Mouse (Mus musculus) lung, postnatal 0 days (tissue): ENCODE measurements around the gene Nkpd1. TPM values are rescaled to one million over a fixed set of nuclear protein-coding genes. Genes with fewer than 3 reads are reported as not detected.
"Not testable (repeated sequence)": the region's sequence is repeated elsewhere in the genome, so short reads cannot be mapped to it uniquely, and the experiment has no call there.

ENCODE experiments used
- ATAC-seq: fragments of 200-750 bp; cut with Nextera tagmentation; 2 replicates; pipeline ENCODE4 v1.8.0; 2017; ENCODE audit warnings: moderate library complexity
- DNase-seq: peaks from one replicate; pipeline ENCODE4 v3.0.0-alpha.2; 2016; ENCODE audit warnings: low spot score
- H3K27ac ChIP-seq: fragments of 300-500 bp; sonication (generic); 2 replicates; pipeline ENCODE4 v1.5.1; 2014; ENCODE audit warnings: antibody characterized with exemption, mild to moderate bottlenecking, low read length, mixed read lengths
- H3K27me3 ChIP-seq: fragments of 300-500 bp; sonication (generic); replicated peaks from 2 replicates; pipeline ENCODE4 v1.6.1; 2014; ENCODE audit warnings: low read length, mixed read lengths; ENCODE audit not compliant: insufficient read depth
- H3K36me3 ChIP-seq: fragments of 300-500 bp; sonication (generic); 2 replicates; pipeline ENCODE4 v1.6.1; 2014; ENCODE audit warnings: low read length, mixed read lengths; ENCODE audit not compliant: insufficient read depth
- H3K4me1 ChIP-seq: fragments of 300-500 bp; sonication (generic); 2 replicates; pipeline ENCODE4 v1.6.1; 2014; ENCODE audit warnings: antibody characterized with exemption, low read depth, low read length, mixed read lengths; ENCODE audit not compliant: insufficient read depth
- H3K4me2 ChIP-seq: fragments of 300-500 bp; sonication (generic); replicated peaks from 2 replicates; pipeline ENCODE4 v1.6.1; 2014; ENCODE audit warnings: low read depth, mild to moderate bottlenecking, low read length, moderate library complexity, mixed read lengths
- H3K4me3 ChIP-seq: fragments of 300-500 bp; sonication (generic); 2 replicates; pipeline ENCODE4 v1.5.1; 2014; ENCODE audit warnings: low read depth, low read length
- H3K9ac ChIP-seq: fragments of 300-500 bp; sonication (generic); replicated peaks from 2 replicates; pipeline ENCODE4 v1.6.1; 2014; ENCODE audit warnings: low read depth, mild to moderate bottlenecking
- H3K9me3 ChIP-seq: fragments of 300-500 bp; sonication (generic); 2 replicates; pipeline ENCODE4 v1.6.1; 2016; ENCODE audit warnings: low read length, mixed read lengths
- CTCF ChIP-seq: IDR thresholded peaks from 2 replicates; pipeline ENCODE4 v1.5.1; 2016; ENCODE audit warnings: antibody characterized with exemption, mild to moderate bottlenecking
- EP300 ChIP-seq: IDR thresholded peaks from 2 replicates; pipeline ENCODE4 v1.6.1; 2016; ENCODE audit warnings: antibody characterized with exemption, mild to moderate bottlenecking, control low read depth
- WGBS: fragments of 180-500 bp; shearing (Covaris S2); extraction: QIAGEN DNeasy Blood & Tissue Kit; methylation state at CpG from one replicate; pipeline ENCODE4 v1.1.7; 2014; 5-methylcytosine and 5-hydroxymethylcytosine counted together
- polyA plus RNA-seq: library from polyadenylated mRNA; unstranded; fragments of >200 nt; fragmentation: Nextera tagmentation; extraction: Ambion mirVana; gene quantifications from 2 replicates; pipeline ENCODE4 v1.2.1, GENCODE M21; 2015

The Nkpd1 gene
- polyA plus RNA-seq, 1 experiment from 2014 or later = 0.05 TPM

DNA sequence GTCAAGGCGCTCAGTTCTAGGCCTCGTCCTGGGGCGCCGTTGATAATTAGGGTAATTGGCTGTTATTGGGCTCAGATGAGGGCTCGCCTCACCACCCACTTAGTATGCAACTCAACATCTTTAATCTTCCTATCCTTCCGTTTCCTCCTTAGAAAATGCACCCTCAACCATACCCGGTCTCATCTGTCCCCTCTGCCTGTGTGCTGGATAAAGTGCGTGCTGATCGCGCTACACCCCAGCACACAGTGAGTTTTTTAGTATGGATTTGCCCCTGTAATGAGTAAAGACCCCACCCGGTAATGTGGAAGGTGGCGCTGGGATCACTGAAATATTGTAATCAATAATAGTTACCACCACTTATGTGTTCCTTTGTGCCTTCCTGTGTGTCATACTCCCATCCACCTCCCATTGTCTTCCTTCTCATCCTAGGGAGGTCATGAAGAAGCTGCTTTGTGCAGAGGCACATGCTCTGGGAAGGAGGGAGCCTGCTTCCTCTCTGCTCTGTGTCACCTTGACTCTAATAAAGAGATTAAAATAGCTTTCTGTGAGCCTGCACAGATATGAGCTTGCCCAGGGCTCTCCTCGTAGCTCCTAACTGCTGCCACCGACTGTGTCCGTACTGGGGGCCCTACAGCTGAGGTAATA is 8.6 kb upstream of the Nkpd1 start:
- WGBS = 3% methylated on average over 15 of the region's 15 CpGs
- ATAC-seq = no peak

GRCm38 (mm10) chr7:19509786-19510185 is 7.9 kb upstream of the Nkpd1 start:
- 94% methylated on average over 7 of the region's 7 CpGs for WGBS
- H3K4me2 ChIP-seq = no peak overlapping the region
- peaks cover 5% of the 10 kb centered on the region for H3K4me1 ChIP-seq
- DNase-seq (no peak), ATAC-seq (no peak)
- no peaks in the 10 kb centered on the region for H3K27me3 ChIP-seq
- no peak overlapping the region for H3K27ac ChIP-seq
- no peak overlapping the region for H3K9ac ChIP-seq
- H3K4me3 ChIP-seq = no peak overlapping the region
- no peaks in the 10 kb centered on the region for H3K36me3 ChIP-seq
- H3K9me3 ChIP-seq = no peaks in the 10 kb centered on the region
- TF ChIP-seq EP300 = no peak
- no peak for TF ChIP-seq CTCF

More for the DNA sequence above, 8.6 kb upstream of the Nkpd1 start:
- Histone ChIP-seq H3K9me3 (no peaks in the 10 kb centered on the region), H3K27ac (no peak overlapping the region), H3K27me3 (no peaks in the 10 kb centered on the region), H3K9ac (peak overlapping the region; percentile 50), H3K4me2 (peak overlapping the region; percentile 83), H3K4me1 (peaks cover 5% of the 10 kb centered on the region), H3K36me3 (no peaks in the 10 kb centered on the region), H3K4me3 (peak overlapping the region; percentile 67)
- no peak for TF ChIP-seq EP300
- TF ChIP-seq CTCF = no peak
- no peak for DNase-seq

DNA sequence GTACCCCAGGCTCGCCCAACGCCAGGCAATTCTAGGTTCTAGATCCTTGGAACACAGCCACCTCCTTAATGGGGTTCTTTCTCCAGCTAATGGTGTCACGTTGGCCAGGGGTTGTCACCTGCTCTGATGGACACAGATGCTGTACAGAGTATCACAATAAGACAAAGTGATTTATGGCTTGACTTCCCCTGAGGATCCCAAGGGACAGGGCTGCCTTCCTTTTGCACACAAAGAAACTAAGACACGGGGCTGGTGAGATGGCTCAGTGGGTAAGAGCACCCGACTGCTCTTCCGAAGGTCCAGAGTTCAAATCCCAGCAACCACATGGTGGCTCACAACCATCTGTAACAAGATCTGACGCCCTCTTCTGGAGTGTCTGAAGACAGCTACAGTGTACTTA is 5.7 kb upstream of the Nkpd1 start:
- 89% methylated on average over 6 of the region's 7 CpGs for WGBS
- ATAC-seq, DNase-seq: not testable (repeated sequence)

DNA sequence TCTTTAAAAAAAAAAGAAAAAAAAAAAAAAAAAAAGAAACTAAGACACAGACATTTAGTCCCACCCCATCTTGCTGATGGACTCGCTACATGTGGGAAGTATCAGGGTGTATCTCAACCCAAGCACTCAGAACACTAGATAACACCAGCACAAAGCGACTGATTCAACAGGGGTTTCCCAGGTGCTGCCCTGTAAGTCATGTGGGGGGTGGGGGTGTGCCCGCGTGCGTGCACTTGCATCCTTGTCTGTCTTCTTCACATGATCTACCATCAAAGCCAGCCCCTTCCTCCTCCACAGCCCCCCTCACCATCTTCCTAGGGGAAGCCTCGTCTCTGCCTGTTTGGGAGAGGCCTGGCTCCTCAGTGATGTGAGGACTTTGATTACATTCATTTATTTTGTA is 5.3 kb upstream of the Nkpd1 start:
- DNase-seq (no peak), ATAC-seq (no peak)
- Histone ChIP-seq H3K27me3 (no peaks in the 10 kb centered on the region), H3K4me2 (no peak overlapping the region), H3K27ac (no peak overlapping the region), H3K36me3 (no peaks in the 10 kb centered on the region), H3K9ac (no peak overlapping the region), H3K4me1 (peaks cover 5% of the 10 kb centered on the region), H3K4me3 (no peak overlapping the region), H3K9me3 (no peaks in the 10 kb centered on the region)
- WGBS = 71% methylated on average over 6 of the region's 6 CpGs
- TF ChIP-seq CTCF = no peak
- TF ChIP-seq EP300 = no peak

More for the DNA sequence above, 5.7 kb upstream of the Nkpd1 start:
- not testable (repeated sequence) for H3K36me3 ChIP-seq, H3K27me3 ChIP-seq, H3K4me3 ChIP-seq, H3K9me3 ChIP-seq, H3K4me1 ChIP-seq, H3K4me2 ChIP-seq, H3K9ac ChIP-seq, H3K27ac ChIP-seq

GRCm38 (mm10) chr7:19520032-19520431 is 2.4 kb downstream of the Nkpd1 start:
- no peak overlapping the region for H3K9ac ChIP-seq
- peaks cover 21% of the 10 kb centered on the region for H3K4me1 ChIP-seq
- H3K4me3 ChIP-seq = no peak overlapping the region
- no peaks in the 10 kb centered on the region for H3K36me3 ChIP-seq
- DNase-seq (no peak), ATAC-seq (no peak)
- peaks cover 62% of the 10 kb centered on the region for H3K27me3 ChIP-seq
- no peaks in the 10 kb centered on the region for H3K9me3 ChIP-seq
- H3K4me2 ChIP-seq = 0 out of 2 replicates have a peak overlapping the region, but pooled peaks have one; percentile 14
- no peak overlapping the region for H3K27ac ChIP-seq
- 11% methylated on average over 17 of the region's 23 CpGs for WGBS
- TF ChIP-seq EP300 (no peak), CTCF (no peak)

DNA sequence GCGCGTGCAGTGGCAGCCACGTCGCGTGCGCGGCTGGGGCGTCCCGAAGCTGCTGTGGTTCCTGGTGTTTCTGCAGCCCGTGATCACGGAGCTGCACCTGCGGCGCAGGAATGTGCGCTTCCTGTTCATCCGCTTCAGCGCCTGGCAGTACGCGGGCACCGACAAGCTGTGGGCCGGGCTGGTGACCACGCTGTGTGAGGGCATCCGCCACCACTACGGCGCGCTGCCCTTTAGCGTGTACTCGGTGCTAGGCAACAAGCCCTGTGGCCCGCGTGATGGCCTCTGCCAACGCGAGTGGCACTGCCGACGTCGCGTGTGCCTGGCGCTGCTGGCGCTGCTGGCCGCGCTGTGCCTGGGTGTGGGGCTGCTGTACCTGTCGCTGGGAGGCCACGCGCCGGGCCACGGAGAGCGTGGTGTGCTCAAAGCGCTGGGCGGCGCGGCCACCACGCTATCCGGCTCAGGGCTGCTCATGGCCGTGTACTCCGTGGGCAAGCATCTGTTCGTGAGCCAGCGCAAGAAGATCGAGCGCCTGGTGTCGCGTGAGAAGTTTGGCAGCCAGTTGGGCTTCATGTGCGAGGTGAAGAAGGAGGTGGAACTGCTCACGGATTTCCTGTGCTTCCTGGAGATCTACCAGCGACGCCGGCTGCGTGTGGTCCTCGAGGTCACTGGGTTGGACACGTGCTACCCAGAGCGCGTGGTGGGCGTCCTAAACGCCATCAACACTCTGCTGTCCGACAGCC is 5.5 kb downstream of the Nkpd1 start:
- Histone ChIP-seq H3K27ac (no peak overlapping the region), H3K9me3 (no peaks in the 10 kb centered on the region), H3K4me3 (peak overlapping the region; percentile 34; the same call in 1 of the 2 replicates), H3K9ac (no peak overlapping the region), H3K27me3 (peaks cover 67% of the 10 kb centered on the region), H3K4me2 (peak overlapping the region; percentile 55), H3K36me3 (no peaks in the 10 kb centered on the region), H3K4me1 (peaks cover 18% of the 10 kb centered on the region)
- 8% methylated on average over 70 of the region's 72 CpGs for WGBS
- DNase-seq (no peak), ATAC-seq (peak; percentile 30; the same call in 1 of the 2 replicates)
- no peak for TF ChIP-seq CTCF
- no peak for TF ChIP-seq EP300
